Mouse (Mus musculus): ENCODE measurements around the gene Klhl13.

DNA sequence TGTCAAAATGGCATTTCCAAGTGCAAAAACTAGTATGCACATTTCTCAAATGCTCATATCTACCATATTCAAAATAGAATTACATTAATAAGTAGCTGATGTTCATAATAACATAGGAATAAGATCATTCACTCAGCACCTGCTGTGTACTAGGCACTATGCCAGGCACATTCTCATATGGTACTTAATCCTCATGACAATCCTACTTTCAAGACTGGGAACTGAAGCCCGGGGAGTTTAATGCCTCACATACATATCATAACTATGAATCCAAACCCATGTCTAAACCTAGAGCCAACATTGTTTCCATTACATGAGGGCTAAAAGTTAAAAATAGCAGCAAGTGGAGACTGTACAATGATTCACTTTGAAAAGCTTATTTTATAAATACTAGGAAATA is 97.3 kb downstream of the Klhl13 start:
- TF ChIP-seq CTCF (IDR thresholded peaks at IDR 0.05; ENCODE audit: low read depth), result no peak
- no peak for TF ChIP-seq EP300 (optimal IDR thresholded peaks at IDR 0.05)
